In the genomic region with DNA sequence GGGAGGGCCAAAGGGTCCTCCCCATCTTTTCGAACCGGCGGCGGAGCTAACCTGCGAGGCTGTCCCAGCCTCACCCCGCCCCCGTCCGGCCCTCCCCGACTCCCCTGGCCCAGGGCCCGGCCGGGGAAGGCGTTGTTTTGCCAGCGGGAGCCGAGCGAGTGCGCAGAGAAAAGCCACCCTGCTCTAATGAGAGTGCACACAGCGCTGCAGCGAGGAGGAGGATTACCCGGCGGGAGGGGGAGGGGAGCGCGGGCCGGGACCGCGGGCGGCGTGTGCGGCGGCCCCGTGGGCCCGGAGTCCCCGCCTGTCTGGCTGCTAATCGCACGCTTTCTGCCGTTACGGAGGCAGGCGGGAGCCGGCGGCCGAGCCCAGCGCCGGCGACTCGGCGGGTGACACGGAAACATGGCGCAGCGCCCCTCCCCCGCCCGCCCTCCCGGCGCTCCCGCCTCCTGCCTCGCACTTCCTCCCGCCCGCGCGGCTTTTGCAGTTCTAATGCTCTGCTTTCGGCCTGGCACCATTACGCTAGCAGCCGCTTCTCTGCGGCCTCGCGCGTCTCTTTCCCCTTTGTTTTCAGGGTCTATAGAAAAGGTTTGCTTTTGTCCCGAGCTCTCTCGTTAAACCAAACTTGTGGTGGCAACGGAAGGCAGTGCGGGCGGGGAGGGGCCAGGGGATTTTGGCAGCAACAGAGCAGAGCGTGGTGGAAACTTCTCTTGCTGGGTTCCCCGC, we compare ENCODE assay signal across 8 mouse cellular contexts.
DNase-seq lines count a peak whose midpoint lies in the region; ATAC-seq lines count a peak whose summit lies in the region.

No protein-coding gene starts in this region.

- peaks cover 25% of the 10 kb centered on the region for H3K27me3 ChIP-seq in forebrain, embryonic 15.5 days

- ATAC-seq in forebrain, embryonic 15.5 days (replicated peaks): peak; percentile 76
- peak; percentile 34 to 48; a peak in 3 of 4 replicates for ATAC-seq in hematopoietic stem cell, adult 5-6 weeks (replicated peaks in 1 of 2; ENCODE audit: insufficient read depth in 1 of 2, low FRiP score in 2 of 2, low TSS enrichment in 1 of 2, low read depth in 1 of 2, poor library complexity in 2 of 2, severe bottlenecking in 2 of 2)

- H3K4me1 ChIP-seq in forebrain, embryonic 15.5 days: peaks cover 49% of the 10 kb centered on the region

- H3K9ac ChIP-seq in forebrain, embryonic 15.5 days (replicated peaks): peak overlapping the region; percentile 66

- no peaks in the 10 kb centered on the region for H3K9me3 ChIP-seq in forebrain, embryonic 15.5 days

- peak overlapping the region; percentile 51 for H3K4me3 ChIP-seq in forebrain, embryonic 15.5 days

- peak; percentile 71 for DNase-seq in ES-CJ7 (ENCODE audit: low read depth, low spot score)
- peak; percentile 71 for DNase-seq in cerebellum, adult 11-12 months
- peak; percentile 60 for DNase-seq in layer of hippocampus, adult 9-11 months
- DNase-seq in lung, postnatal 25 days (ENCODE audit: low spot score): peak; percentile 69
- DNase-seq in retina, embryonic 14.5 days (ENCODE audit: low spot score): peak; percentile 71
- peak; percentile 48 to 54 for DNase-seq in urinary bladder, adult 18-20 months (ENCODE audit: low spot score in 2 of 2)

- H3K4me2 ChIP-seq in forebrain, embryonic 15.5 days (replicated peaks): peak overlapping the region; percentile 86

- 2% methylated on average over 54 of the region's 72 CpGs for WGBS in forebrain, embryonic 15.5 days

- H3K27ac ChIP-seq in forebrain, embryonic 15.5 days (replicated peaks): peak overlapping the region; percentile 98

- no peaks in the 10 kb centered on the region for H3K36me3 ChIP-seq in forebrain, embryonic 15.5 days

Comparison
In these comparisons a context has a peak if more than half of its experiments do, and no peak if none do; other contexts are left out.
1. Peak in every context shown above with its lines: DNase-seq, ATAC-seq, H3K4me3 ChIP-seq and H3K27ac ChIP-seq.